Mouse (Mus musculus): ENCODE data around the gene Elane. TPM values are rescaled to one million over a fixed set of nuclear protein-coding genes. Genes with fewer than 3 reads are reported as not detected.

Gene Elane
- total RNA-seq, 2 experiments from 2014 or later: not detected

DNA sequence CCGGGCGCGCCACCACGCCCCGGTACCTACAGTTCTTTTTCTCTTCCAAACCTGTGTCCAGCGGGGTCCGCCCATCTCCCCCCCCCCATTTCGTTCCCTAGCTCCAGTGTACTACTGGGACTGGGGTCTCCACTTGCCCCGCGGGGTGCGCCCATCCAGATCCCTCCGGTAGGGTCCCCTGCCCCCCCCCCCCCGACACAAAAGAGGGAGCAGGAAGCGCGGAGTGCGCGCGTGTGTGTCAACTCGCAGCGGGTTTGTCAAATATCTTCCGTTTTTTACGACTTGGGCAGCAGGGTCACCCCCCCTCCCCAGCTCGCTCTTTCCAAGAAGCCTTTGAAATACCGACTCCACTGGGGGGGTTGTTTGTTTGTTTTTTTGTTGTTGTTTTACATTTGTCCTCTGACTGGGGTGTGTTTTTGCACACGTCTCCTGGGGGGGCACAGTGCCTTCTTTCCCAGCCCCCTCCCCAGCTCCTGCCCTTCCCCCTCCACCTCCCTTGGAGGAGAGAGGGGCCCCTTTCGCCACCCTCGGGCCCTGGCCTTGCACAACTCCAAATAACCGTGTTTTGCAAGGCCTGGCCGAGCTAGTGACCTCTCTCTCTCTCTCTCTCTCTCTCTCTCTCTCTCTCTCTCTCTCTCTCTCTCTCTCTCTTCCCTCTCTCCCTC, 42.1 kb downstream of the Elane start:
- intact Hi-C loops (cut with DNase I): loop anchor here (10.0 kb wide), 1 partner anchor 93 kb away; no protein-coding TSS in a partner anchor

DNA sequence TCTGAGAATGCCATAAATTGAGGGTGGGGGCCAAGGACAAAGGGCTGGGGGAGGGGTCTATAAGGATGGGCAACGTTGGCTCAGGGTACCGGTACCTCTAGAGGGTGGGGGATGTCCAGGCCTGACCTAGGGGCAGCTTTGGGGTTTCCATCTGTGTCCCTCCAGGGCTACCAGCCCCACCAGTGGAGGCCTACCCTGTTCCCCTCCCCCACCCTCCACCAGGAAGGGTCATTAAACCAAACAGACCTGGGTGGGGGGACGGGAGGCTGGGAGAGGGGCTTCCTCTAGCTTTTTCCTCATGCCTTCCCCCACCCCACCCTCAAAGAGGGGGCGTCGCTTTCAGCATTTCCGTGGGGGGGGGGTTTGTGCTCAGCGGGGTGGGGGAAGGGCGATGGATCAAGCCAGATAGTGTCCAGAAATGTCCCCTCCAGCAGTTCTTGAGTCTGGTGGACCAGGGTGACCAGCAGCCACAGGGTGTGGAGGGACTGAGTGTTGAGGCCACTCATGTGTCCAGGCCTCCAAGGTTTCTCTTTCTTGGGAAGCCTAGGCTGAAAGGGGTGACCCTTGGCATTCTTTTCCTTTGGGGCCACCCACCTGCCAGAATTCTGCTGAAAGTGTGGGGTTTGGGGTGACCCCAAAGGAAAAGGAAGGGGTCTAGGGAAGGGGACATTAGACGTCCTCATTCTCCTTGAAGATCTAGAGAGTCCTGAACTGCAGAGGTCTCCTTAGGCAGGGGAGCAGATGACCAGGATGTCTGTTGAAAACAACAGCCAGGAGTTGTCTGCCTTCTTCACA, 43.1 kb downstream of the Elane start:
- no peak for DNase-seq
- intact Hi-C loops (cut with DNase I): loop anchor here (10.0 kb wide), 1 partner anchor 94 kb away; no protein-coding TSS in a partner anchor

More for the DNA sequence above, 42.1 kb downstream of the Elane start:
- DNase-seq: no peak

DNA sequence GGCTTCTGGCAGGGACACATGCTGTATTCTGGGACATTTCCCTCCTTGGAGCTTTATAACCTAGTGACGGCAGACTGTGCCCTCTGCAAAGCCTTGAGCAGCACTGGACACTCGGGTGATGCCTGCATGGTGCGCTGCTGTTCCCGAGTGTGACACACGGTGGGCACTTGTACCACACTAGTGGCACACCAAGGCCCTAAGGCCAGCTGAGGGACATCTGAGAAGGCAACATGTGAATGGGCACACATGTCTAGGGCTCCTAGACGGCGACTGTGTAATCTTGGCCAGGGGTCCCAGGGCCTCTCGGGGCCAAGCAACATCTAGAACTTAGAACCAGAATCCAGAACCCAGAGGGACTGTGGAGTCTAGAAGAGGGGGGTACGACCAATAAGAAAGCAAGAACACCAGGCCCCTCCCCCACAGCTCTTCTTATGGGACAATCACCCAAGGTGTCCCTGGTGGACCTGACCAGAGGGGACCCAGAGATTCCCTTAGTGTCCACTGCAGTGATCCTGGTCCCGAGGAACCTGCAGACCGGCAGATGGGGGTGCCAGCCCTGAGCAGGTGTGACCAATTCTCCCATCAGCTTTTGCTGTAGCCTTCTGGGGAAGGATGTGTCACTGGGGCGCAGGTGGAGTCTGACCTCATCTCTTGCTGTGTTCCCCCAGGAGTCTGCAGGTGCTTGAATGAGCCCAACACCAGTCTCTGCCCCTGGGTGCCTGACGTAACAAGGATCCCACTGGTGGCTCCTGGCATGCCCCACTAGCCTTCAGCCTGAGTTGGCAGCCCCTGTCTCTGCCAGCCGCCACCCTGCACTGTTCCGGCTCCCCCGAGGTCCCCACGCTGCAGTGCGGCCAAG, 44.1 kb downstream of the Elane start:
- intact Hi-C loops (cut with DNase I): loop anchor here (10.0 kb wide), 1 partner anchor 95 kb away; no protein-coding TSS in a partner anchor
- DNase-seq: no peak

DNA sequence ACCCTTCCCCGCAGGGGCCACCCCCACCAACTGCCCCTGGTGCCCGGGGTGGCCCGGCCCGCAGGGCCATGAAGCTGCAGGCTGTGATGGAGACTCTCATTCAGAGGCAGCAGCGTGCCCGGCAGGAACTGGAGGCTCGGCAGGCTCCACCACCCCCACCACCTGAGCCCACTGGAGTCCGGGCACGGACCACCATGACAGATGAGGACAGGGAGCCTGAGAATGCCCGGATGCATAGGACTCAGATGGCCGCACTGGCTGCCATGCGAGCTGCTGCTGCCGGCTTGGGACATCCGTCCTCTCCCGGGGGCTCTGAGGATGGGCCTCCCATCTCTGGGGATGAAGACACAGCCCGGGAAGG, 44.8 kb downstream of the Elane start:
- DNase-seq: peak; percentile 76
- intact Hi-C loops (cut with DNase I): no loop called here

DNA sequence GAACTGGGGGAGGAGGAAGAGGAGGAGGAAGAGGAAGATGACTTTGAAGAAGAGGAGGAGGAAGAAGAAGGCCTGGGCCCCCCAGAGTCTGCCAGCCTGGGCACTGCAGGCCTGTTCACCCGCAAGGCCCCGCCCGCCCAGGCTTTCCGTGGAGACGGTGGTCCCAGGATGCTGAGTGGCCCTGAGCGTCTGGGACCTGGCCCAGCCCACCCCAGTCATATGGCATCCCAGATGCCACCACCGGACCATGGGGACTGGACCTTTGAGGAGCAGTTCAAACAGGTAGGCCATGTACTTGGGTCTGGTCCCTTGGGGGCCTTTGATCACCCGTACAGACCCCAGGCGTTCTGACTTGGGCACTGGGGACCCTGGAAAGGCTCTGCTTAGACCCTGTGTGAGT, 45.8 kb downstream of the Elane start:
- intact Hi-C loops (cut with DNase I): no loop called here
- no peak for DNase-seq

DNA sequence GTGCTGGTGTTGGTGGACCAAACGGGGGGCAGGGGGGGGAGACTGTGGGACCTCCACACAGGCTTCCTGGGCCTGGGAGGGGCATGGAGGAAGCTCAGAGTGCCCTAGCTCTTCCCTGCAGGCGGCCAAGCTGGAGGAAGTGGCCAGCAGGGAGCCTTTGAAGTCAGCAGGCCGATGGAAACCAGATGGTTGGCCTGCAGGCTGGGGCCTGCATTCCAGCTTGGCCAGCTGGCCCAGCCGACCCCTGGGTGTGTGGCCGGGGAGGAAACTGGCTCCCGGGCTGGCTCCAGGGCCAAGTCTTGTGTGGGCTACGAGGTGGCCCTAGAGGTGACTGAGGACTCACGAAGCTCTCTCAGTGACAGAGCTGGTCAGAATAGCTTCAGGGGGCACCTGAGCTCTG, 46.7 kb downstream of the Elane start:
- intact Hi-C loops (cut with DNase I): no loop called here
- peak; percentile 86 for DNase-seq

DNA sequence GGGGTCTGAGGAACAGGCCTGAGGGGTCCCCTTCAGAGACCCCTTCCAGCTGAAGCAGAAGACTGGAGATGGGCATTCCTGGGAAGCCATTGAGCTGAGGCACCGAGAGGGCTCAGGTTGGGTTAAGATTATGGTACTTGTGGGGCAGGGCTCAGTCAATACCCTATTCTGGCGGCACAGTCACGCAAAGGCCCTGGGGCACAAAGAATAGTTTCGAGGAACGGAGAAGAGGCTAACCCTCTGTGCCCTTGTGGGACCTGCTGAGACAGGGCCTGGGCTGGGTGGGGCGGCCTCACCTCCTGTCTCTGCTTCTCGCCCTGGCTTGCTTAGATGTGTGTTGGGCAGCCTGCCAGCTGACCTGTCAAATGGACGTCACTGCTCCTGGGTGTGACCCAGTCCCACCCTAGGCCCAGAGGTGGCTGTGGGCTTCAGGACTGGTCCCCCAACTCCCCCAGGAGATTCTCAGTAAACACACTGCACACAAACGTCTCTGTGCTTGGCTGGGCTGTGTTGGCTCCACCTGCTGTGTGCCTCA, 47.2 kb downstream of the Elane start:
- DNase-seq: no peak
- intact Hi-C loops (cut with DNase I): no loop called here

DNA sequence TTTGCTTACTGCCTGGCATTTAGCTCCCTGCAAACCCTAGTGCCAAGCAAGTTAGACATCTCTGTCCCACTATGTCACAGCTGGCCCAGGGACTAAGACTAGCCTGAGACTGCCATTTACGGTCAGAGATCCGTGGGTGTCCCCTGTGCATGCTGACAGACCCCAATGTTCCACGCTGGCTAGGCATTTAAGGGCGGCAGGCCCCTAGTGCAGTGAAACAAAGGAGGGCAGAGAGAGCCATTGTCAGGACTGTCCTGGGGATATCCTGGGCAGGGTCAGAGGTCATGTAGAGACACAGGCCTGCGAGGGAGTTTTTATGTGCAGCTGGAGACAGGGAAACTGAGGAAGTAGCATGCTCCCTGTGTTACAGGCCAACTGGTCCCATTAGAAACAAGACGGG, 47.8 kb downstream of the Elane start:
- DNase-seq: no peak
- intact Hi-C loops (cut with DNase I): no loop called here

DNA sequence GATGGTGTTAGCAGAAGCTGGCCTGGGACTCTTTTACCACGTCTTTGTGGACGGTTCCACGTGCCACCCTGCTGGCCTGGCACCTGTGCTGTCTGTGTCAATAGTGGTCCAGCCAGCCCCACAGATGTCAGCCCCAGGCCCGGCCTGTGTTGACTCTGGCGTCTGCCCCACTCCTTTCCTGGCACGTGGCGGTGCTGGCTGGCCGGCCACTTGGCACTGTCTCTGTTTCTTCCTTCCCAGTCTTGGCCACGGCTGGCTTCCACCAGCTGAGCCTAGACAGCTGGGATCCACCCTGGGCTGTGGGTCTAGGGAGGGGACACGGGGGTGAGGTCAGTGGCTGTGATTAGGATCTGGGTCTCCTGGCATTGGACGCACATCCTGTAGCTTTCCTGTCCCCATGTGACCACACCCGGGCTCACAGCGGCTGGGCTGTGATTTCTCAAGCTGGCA, 48.2 kb downstream of the Elane start:
- peak; percentile 97 for DNase-seq
- intact Hi-C loops (cut with DNase I): no loop called here

DNA sequence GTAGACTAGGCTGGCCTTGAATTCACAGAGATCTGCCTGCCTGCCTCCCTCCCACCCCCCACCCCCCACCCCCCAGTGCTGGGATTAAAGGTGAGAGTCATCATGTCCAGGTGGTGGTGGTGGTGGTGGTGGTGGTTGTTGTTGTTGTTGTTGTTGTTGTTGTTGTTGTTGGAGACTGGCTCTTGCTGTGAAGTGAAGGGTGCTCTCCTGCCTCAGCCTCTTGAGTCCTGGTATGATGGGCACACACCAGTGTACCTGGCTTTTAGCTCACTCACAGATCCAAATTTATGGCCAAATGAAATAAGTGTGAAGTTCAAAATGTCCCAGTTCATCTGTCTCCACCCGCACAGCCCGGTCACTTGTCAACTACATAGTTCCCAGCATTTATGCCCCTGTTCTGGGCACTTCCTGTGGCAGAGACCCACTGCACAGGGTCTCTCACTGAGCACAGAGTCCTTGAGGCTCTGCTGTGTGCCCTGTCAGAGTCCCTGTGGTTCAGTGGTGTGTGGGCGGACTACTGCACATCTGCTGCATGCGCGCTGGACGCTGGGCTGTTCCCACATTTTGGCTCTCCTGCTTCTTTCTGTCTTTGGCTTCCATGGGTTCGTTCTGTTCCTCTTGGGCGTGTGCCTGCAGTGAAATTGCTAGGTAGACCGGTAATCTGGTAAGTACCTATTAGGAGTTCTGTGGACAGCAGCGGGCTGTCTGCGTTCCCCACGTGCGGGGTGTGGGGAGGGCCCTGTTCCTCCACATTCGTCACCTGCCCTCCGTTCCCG, 48.9 kb downstream of the Elane start:
- DNase-seq: no peak
- intact Hi-C loops (cut with DNase I): no loop called here

DNA sequence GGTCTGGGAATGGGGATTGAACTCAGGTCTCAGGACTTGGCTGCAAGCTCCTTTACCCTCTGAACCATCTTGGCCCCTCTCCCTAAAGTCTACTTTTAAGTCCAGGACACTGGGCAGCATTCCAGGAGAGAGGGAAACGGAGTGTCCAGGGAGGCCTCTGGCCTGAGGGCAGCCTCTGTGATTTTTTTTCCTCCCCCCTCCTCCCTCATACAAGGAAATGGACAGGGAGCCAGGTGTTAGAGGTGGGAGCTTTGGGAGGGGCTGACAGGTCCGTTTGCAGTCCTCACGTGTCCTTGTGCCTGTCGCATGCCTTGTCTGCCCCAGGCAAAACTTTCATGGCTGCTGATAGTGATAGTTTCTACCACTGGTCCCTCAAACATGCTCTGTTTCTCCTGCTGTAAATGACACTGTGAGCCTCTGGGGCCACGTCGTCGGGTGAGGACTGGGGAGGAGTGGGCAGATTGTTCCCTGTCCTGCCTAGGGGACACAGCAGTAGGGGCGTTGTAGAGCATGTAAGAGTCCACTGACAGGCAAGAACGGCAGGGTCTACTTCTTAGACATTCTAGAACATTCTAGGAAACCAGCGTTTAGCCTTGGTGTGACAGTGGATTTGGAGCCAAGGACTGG, 50.4 kb downstream of the Elane start:
- DNase-seq: no peak
- intact Hi-C loops (cut with DNase I): no loop called here

DNA sequence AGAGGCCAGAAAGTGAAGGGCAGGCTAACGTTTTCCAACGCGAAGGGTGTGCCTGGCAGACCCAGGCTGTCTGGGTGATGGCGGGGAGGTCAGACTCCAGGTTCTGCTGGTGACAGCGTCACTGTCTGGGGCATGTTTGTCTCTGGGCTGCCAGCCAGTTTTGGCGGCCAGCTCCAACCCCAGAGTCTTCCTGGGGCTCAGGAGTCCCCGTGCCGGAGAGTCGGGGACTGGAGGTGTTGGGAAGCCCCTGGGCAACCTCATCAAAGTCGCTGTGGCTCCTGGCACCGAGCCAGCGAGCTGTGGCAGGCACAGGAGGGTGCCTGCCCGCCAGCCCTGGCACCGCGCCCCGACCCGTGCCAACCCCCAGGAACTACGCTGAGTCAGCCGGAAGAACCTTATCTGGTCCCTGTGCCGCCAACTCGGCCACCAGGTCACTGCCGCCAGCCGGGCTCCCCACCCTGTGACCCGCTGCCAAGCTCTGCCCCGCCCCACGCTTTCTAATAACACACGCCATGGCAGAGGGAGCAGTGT, 50.9 kb downstream of the Elane start:
- intact Hi-C loops (cut with DNase I): no loop called here
- DNase-seq: peak; percentile 76

Small RNA genes lying within 50 kb of the gene (microRNA-seq; reads per million reads assigned to microRNA genes)
- not detected for gene Mir6910

Other genes starting within 250 kb of the Elane start
- 10 to 100 TPM; 46.0 to 49.8 TPM for gene Shc2, start 248.3 kb upstream of the Elane start, total RNA-seq (2021)
- under 1 TPM; 0.38 to 0.40 TPM for gene Odf3l2, start 240.5 kb upstream of the Elane start, total RNA-seq (2021)
- under 1 TPM; 0.72 to 0.84 TPM for gene Madcam1, start 221.7 kb upstream of the Elane start, total RNA-seq (2021)
- 10 to 100 TPM; 57.0 to 59.9 TPM for gene Tpgs1, start 216.9 kb upstream of the Elane start, total RNA-seq (2021)
- gene Cdc34, start 204.1 kb upstream of the Elane start, total RNA-seq (2021): 10 to 100 TPM; 59.6 to 61.5 TPM
- 1 to 10 TPM; 2.6 to 3.3 TPM for gene Gzmm, start 197.2 kb upstream of the Elane start, total RNA-seq (2021)
- gene Bsg, start 181.8 kb upstream of the Elane start, total RNA-seq (2021): 100 to 1,000 TPM; 486 to 495 TPM
- gene Hcn2, start 169.6 kb upstream of the Elane start, total RNA-seq (2021): 10 to 100 TPM; 47.4 to 53.8 TPM
- gene Polrmt, start 139.7 kb upstream of the Elane start, total RNA-seq (2021): 10 to 100 TPM; 44.8 to 51.8 TPM
- 1 to 10 TPM; 1.3 to 1.7 TPM for gene Fgf22, start 131.2 kb upstream of the Elane start, total RNA-seq (2021)
- gene Rnf126, start 119.3 kb upstream of the Elane start, total RNA-seq (2021): 10 to 100 TPM; 85.0 to 95.3 TPM
- 1 to 10 TPM; 2.5 to 3.2 TPM for gene Fstl3, start 109.0 kb upstream of the Elane start, total RNA-seq (2021)
- gene Prss57, start 95.3 kb upstream of the Elane start, total RNA-seq (2021): under 1 TPM in 1 of 2 experiments, not detected in 1; 0.52 TPM
- 100 to 1,000 TPM; 404 to 409 TPM for gene Palm, start 92.7 kb upstream of the Elane start, total RNA-seq (2021)
- gene Misp, start 65.3 kb upstream of the Elane start, total RNA-seq (2021): under 1 TPM; 0.46 to 0.76 TPM
- 10 to 100 TPM; 91.7 to 92.7 TPM for gene Ptbp1, start 31.8 kb upstream of the Elane start, total RNA-seq (2021)
- gene Prtn3, start 11.8 kb upstream of the Elane start, total RNA-seq (2021): 1 to 10 TPM; 6.9 to 7.0 TPM
- 100 to 1,000 TPM; 277 to 305 TPM for gene Plppr3, start 11.6 kb upstream of the Elane start, total RNA-seq (2021)
- gene Cfd, start 4.6 kb downstream of the Elane start, total RNA-seq (2021): not detected
- gene Med16, start 22.7 kb downstream of the Elane start, total RNA-seq (2021): 10 to 100 TPM; 56.4 to 59.6 TPM
- gene Gm26602, start 24.6 kb downstream of the Elane start, total RNA-seq (2021): not detected
- 1 to 10 TPM; 5.0 to 6.8 TPM for gene Kiss1r, start 30.7 kb downstream of the Elane start, total RNA-seq (2021)
- 100 to 1,000 TPM; 307 to 309 TPM for gene R3hdm4, start 35.0 kb downstream of the Elane start, total RNA-seq (2021)
- gene Arid3a, start 40.8 kb downstream of the Elane start, total RNA-seq (2021): 1 to 10 TPM; 6.3 to 9.5 TPM
- 10 to 100 TPM; 51.7 to 55.8 TPM for gene Wdr18, start 73.9 kb downstream of the Elane start, total RNA-seq (2021)
- gene Grin3b, start 84.5 kb downstream of the Elane start, total RNA-seq (2021): under 1 TPM; 0.12 to 0.30 TPM
- gene Tmem259, start 98.1 kb downstream of the Elane start, total RNA-seq (2021): 100 to 1,000 TPM; 117 to 127 TPM
- 10 to 100 TPM; 12.4 to 17.2 TPM for gene Cnn2, start 102.3 kb downstream of the Elane start, total RNA-seq (2021)
- gene Abca7, start 110.2 kb downstream of the Elane start, total RNA-seq (2021): 1 to 10 TPM; 7.2 to 8.1 TPM
- 1 to 10 TPM; 1.6 to 1.7 TPM for gene Arhgap45, start 130.4 kb downstream of the Elane start, total RNA-seq (2021)
- gene Polr2e, start 153.5 kb downstream of the Elane start, total RNA-seq (2021): 10 to 100 TPM; 63.9 to 74.2 TPM
- gene Gpx4, start 160.9 kb downstream of the Elane start, total RNA-seq (2021): 100 to 1,000 TPM; 311 to 347 TPM
- 10 to 100 TPM; 28.8 to 30.8 TPM for gene Sbno2, start 219.3 kb downstream of the Elane start, total RNA-seq (2021)
- gene Stk11, start 229.6 kb downstream of the Elane start, total RNA-seq (2021): 100 to 1,000 TPM; 100 to 111 TPM

All from left cerebral cortex, postnatal 4 days (tissue).